Mouse (Mus musculus): Measurements from ENCODE around the gene Mybphl. TPM values are rescaled to one million over a fixed set of nuclear protein-coding genes. Genes with fewer than 3 reads are reported as not detected.
A peak's percentile ranks its signal among the peaks of the same experiment; 100 is the strongest.

Gene Mybphl
- total RNA-seq, 2 experiments from 2014 or later: not detected

- no peak for DNase-seq (ENCODE audit: low spot score in 2 of 2)
Observed at GRCm38 (mm10) chr3:108372274-108372673, 7.6 kb downstream of the Mybphl start.

- DNase-seq (ENCODE audit: low spot score in 2 of 2): no peak
Observed at GRCm38 (mm10) chr3:108372691-108373090, 8.0 kb downstream of the Mybphl start.

GRCm38 (mm10) chr3:108378875-108379663 is 14.4 kb downstream of the Mybphl start:
- no peak for DNase-seq (ENCODE audit: low spot score in 2 of 2)

- no peak for DNase-seq (ENCODE audit: low spot score in 2 of 2)
Observed at GRCm38 (mm10) chr3:108380695-108381094, 16.0 kb downstream of the Mybphl start.

GRCm38 (mm10) chr3:108381945-108382875 is 17.5 kb downstream of the Mybphl start:
- DNase-seq (ENCODE audit: low spot score in 2 of 2): no peak

- peak; percentile 78 to 88 for DNase-seq (ENCODE audit: low spot score in 2 of 2)
Observed at GRCm38 (mm10) chr3:108383485-108384354, 19.0 kb downstream of the Mybphl start, which contains the start of gene Psrc1. Gene Psrc1 (plus strand): TSS chr3:108383839.

- no peak for DNase-seq (ENCODE audit: low spot score in 2 of 2)
Observed at GRCm38 (mm10) chr3:108384425-108384824, 19.7 kb downstream of the Mybphl start.

- DNase-seq (ENCODE audit: low spot score in 2 of 2): no peak
Observed at GRCm38 (mm10) chr3:108386186-108386585, 21.5 kb downstream of the Mybphl start.

- DNase-seq (ENCODE audit: low spot score in 2 of 2): peak; percentile 90 to 95
Observed at GRCm38 (mm10) chr3:108389111-108389545, 24.4 kb downstream of the Mybphl start.

GRCm38 (mm10) chr3:108392299-108392698 is 27.6 kb downstream of the Mybphl start:
- DNase-seq (ENCODE audit: low spot score in 2 of 2): no peak

- DNase-seq (ENCODE audit: low spot score in 2 of 2): no peak
Observed at GRCm38 (mm10) chr3:108392793-108393192, 28.1 kb downstream of the Mybphl start.

GRCm38 (mm10) chr3:108398281-108398680 is 33.6 kb downstream of the Mybphl start:
- DNase-seq (ENCODE audit: low spot score in 2 of 2): no peak

GRCm38 (mm10) chr3:108400442-108400841 is 35.7 kb downstream of the Mybphl start:
- DNase-seq (ENCODE audit: low spot score in 2 of 2): no peak

- DNase-seq (ENCODE audit: low spot score in 2 of 2): peak; percentile 73 to 86
Observed at GRCm38 (mm10) chr3:108401692-108402527, 37.2 kb downstream of the Mybphl start.

GRCm38 (mm10) chr3:108402528-108402920 is 37.8 kb downstream of the Mybphl start:
- DNase-seq (ENCODE audit: low spot score in 2 of 2): no peak

- no peak for DNase-seq (ENCODE audit: low spot score in 2 of 2)
Observed at GRCm38 (mm10) chr3:108405536-108406305, 41.0 kb downstream of the Mybphl start.

GRCm38 (mm10) chr3:108406306-108406885 is 41.7 kb downstream of the Mybphl start:
- no peak for DNase-seq (ENCODE audit: low spot score in 2 of 2)

GRCm38 (mm10) chr3:108408517-108409008 is 43.9 kb downstream of the Mybphl start:
- DNase-seq (ENCODE audit: low spot score in 2 of 2): no peak
